Mouse (Mus musculus) right cerebral cortex, postnatal 36 days (tissue): ENCODE results near the gene Dpp3.
"Not testable (repeated sequence)": the region's sequence is repeated elsewhere in the genome, so short reads cannot be mapped to it uniquely, and the experiment has no call there.

Experiments used
- DNase-seq, 2 experiments: peaks; one replicate each; pipeline ENCODE4 v3.0.0; 2022; ENCODE audit warnings: low spot score in 2 of 2, mixed read lengths in 1 of 2

The Dpp3 gene

GRCm38 (mm10) chr19:4927904-4928531 lies at the start of gene Dpp3:
TSS of gene Dpp3 (minus strand) at chr19:4928287.
- DNase-seq, result peak; percentile 95 to 97

DNA sequence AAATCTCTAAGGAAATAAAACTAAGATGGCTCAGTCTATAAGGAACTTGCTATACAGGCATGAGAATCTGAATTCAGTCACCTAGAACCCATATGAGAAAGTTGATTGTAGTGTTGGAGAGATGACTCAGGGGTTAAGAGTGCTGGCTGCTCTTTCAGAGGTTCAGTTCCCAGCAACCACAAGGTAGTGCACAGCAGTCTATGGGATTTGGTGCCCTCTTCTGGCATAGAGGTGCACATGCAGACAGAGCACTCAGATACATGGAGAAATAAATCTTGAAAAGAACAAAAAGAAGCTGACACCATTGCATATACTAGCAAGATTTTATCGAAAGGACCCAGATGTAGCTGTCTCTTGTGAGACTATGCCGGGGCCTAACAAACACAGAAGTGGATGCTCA lies 40.1 kb upstream of the Dpp3 start:
- DNase-seq, result no peak

GRCm38 (mm10) chr19:4961928-4962601 lies 34.0 kb upstream of the Dpp3 start, which contains the start of gene Mrpl11:
TSS of gene Mrpl11 (plus strand) at chr19:4962147.
- DNase-seq, result peak; percentile 92 to 93

DNA sequence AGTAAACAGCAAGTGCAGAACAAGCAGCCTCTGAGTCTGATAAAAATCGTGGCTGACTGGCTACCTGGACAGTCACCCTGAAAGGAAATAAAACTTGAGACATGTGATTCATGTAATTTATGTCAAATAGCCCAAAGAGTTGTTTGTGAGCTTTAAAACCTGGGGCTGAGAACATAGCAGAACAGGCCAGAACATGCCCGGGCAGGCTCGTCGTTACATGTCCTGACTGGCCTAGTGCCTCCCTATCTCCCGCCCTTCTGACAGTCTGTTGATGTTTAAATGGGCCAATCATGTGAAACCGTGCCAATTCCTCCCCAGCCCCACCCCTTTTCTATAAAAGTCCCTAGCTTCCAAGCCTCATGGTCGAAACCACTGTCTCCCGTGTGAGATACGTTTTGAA lies 20.6 kb upstream of the Dpp3 start:
- not testable (repeated sequence) for DNase-seq

GRCm38 (mm10) chr19:4945540-4945939 lies 17.5 kb upstream of the Dpp3 start:
- DNase-seq, result no peak

DNA sequence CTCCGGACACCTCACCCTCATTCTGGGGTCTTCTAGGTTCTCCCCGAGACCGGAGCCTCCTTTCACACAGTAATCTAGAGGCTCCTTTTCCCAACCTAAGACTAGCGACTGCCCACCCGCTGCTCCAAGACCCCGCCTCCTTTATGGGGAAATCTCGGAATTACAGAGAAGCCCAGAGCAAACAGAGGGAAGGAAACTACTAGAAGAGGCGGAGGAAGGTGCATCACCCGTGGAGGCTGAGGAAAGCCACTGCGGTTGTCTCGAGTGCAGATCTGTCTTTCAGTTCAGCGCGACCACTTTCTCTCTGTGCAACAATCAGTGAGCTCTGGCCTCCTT lies 15.1 kb upstream of the Dpp3 start:
- no peak for DNase-seq

DNA sequence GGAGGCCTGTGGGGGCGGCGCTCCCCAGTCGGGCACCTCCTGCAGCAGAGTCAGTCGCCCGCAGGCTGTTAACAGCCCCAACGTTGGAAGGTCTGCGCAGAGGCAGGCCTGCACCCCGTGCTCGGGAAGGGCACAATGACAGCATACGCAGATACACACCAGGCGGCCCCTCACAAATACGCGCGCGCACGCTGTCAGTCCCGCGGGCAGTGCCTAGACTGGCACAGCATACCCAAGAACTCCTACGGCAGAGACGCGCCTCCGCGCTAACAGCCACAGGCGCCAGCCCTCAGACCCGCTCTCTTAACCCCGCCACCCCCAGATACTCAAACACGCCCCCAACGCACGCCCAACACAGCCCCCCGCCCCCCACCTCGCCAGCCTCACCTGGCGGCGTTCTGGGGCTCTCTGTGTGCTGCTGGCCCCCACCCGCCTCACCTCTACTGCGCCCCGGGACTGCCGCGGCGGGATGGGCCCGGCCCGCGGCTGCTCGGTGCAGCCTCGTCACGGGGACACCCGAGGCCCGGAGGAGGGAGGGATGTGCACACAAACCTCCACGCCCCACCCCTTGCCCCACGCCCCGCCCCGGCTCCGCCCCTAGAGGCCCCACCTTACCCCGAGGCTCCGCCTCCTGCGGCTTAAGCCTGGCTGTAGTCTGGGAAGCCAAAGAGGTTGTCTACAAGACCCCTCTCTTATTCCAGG lies 14.6 kb upstream of the Dpp3 start, which contains the start of gene Peli3:
Gene Peli3, minus strand, starts transcription at position 577 of the 702 bp plus-strand sequence.
- peak; percentile 63 to 72 for DNase-seq

DNA sequence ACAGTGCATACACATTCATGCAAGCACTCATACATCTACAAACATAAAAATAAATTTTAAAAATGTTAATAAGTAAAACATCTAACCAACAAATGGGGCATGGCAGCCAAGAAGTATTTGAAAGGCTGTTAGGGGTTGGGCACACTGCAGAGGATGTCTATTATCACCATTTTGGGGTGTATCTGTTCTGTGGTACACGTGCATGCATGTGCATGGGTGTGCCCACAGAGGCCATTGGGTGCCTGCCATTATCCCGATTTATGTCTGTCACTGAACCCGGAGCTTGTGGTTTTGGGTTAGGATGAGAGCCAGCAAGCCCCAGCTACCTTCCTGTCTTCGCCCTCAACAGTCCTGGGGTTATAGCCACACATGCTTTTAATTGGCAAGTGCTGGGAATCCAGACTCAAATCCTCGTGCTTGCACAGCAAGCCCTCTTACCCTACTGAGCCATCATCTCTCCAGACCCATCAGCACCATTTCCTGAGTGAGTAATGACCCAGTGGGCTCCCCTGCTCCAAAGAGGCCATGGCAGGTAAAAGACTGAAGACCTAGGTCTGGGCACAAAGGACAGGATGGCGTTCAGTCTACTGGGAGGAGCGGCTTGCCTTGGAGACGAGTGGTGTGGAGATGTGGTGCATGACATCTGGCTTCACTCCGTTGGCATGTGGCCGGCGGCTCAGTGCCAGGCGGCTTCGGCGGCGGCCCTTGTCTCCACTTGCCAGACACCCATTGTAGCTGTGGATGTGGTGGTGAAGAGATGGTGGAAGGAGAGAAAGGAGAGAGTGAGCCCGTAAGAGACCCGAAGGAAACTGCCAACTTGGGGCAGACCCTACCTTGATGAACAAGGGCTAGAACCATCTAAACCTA lies 9.6 kb upstream of the Dpp3 start:
- no peak for DNase-seq

GRCm38 (mm10) chr19:4936896-4937295 lies 8.8 kb upstream of the Dpp3 start:
- DNase-seq, result no peak

- DNase-seq, result no peak
Measured at GRCm38 (mm10) chr19:4928781-4929180, 694 bp upstream of the Dpp3 start.

DNA sequence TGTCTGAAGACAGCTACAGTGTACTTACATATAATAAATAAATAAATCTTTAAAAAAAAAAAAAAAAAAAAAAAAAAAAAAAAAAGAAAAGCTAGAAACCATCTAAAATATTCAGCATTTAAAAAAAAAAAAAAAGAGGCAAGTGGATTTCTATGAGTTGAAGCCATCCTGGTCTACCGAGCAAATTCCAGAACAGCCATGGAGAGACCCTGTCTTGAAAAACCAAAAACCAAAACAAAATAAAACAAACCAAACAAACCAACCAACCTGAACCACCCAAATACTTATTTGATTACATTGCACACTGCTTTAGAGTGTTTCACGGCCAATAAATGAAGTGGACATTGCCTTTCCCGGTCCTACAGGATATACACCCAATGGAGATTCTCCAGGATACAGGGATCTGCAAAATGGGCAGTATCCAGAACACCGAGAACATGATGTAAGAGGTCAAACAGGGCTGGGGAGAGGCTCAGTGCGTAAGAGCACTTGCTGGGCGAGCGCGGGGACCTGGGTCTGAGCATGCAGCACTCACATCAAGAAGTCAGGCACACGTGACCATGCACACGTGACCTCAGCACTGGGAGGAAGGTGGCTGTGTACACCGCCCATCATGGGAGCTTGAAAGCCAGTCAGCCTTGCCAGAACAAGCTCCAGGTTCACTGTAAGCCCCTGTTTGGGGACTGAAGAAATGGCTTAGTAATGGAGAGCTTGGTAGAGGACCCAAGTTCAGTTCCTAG lies 2.8 kb downstream of the Dpp3 start:
- DNase-seq, result no peak

DNA sequence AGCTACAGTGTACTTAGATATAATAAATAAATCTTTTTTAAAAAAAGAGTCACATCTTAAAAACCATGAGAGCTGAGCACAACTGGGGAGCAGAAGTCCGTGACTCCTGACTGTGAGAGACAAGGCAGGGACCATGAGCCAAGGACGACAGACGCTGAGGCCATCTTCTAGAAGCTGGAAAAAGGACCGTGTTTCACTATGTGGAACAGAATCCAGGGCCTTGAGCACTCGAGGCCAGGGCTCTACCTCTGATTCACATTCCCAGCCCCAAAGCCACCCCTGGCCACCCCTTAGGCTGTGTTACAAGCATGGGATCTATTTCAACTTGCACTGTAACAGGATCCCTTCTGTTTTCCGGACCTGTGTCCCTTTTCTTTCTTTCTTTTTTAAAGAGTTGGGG lies 8.4 kb downstream of the Dpp3 start:
- DNase-seq, result no peak

- DNase-seq, result no peak
Measured at GRCm38 (mm10) chr19:4916827-4917226, 11.3 kb downstream of the Dpp3 start.

DNA sequence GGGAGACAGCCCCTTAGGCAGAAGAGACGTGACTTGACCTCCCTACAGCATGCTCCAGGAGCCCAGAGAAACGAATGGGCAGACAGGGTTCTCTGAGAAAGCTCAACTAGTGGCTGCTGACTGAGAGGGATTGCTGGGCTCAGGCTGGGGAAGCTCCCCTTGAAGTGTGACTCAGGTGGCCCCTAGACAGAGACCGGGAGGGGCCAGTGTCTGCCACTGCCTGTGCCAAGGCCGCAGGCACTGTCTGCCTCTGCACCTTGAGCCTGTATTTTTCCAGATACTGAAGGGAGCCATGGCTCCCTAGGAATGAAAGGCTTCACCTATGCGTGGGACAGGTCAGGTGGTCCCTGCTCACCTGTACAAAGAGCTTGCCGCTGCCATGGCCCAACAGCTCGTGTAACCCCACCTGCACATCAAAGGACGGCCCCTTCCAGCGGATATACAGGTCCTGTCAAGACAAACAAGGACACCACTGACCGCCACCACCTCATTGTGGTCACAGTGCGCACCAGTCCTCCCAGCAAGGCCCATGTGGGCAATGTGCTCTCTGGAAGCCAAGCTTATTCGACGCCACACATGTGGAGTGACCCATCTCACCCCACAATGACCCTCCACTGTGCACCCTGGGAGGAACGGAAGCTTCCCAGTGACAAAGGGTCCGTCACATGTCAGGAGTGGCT lies 12.0 kb downstream of the Dpp3 start:
- no peak for DNase-seq

DNA sequence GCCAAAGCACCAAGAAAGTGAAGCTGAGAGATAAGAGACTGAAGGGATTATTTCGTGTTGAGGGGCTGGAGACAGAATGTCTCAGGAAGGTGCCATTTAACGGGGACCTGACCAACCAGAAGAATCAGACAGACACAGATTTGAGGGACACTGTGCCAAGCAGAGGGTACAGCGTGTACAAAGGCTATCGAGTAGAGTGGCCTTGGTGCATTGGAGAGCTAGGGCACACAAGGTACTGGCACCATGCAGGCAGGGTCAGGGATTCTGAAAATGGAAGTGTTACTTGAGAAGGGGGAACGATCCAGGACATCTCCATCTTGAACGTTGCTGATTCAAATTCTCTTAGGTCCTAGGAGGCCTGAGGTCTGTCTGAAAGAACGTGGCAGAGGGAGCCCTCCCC lies 18.7 kb downstream of the Dpp3 start:
- DNase-seq, result no peak

- no peak for DNase-seq
Measured at GRCm38 (mm10) chr19:4908107-4908506, 20.0 kb downstream of the Dpp3 start.

DNA sequence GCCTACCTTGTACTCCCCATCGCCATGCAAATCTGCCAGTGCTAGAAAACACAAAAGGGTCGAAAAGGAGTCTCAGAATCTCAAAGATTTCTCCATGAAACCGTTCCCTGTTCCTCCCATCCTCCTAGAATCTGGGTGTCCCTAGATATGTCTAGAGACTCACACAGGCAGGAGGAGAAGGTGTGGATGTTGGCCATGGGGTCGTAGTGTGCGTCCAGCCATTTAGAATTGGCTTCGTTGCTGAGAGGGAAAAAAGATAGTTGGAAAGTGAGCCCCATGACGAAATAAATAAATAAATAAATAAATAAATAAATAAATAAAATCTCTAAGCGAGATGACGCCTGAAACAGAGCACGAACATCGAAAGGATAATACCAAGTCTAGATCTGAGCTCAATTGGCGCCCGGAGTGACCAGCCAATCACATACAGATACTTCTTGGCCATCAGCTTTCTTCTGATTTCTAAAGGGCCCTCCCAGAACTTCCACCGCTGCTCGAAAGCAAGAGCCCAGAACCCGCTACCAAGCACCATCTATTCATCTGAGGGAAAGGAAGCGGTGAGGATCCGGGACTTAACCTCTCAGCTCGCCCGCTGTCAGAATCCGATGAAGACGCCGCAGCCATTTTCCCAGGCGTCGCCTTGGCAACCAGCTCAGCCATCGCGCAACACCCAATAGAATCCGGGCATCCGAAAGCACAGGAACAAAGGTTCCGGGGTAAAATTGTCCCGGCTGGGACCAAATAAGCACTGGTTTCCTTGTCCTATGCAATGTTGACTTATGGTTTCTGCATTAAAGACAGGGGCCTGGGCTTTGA lies 21.9 kb downstream of the Dpp3 start, which contains the start of gene Bbs1:
Gene Bbs1, minus strand, starts transcription at position 650 of the 816 bp plus-strand sequence.
- peak; percentile 59 to 63 for DNase-seq

GRCm38 (mm10) chr19:4899888-4900287 lies 28.2 kb downstream of the Dpp3 start:
- DNase-seq, result no peak

DNA sequence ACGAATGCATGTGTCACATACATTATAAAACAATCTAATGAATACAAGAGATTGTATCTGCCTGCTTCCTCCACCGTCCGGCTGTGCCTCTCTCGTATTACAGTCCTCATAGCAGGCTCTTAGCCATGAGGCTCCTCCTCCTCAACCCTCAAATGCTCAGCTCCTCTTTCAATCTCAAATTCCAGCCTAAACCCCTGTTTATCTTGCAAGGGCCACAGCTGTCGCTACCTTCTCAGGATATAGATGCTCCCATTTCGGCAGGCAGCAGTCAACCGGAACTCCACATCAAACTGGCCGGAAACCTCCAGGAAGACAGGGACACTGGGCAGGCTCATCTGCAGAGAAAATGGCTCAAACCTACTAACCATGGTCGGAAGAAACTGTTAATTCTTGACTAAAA lies 29.1 kb downstream of the Dpp3 start:
- DNase-seq, result no peak
